Mouse (Mus musculus) subcutaneous adipose tissue, adult 2 months (tissue): Measurements from ENCODE around the gene Olfr320. TPM values are rescaled to one million over a fixed set of nuclear protein-coding genes. Genes with fewer than 3 reads are reported as not detected.

Source experiments
- polyA plus RNA-seq: library from polyadenylated mRNA; depleted of rRNA; stranded (reverse); fragments of >200 nt; gene quantifications from 2 replicates; pipeline ENCODE4 v1.2.3, GENCODE M21; 2012; ENCODE audit warnings: low replicate concordance; rRNA removed

Gene Olfr320
- not detected in 2 replicates for polyA plus RNA-seq

GRCm38 (mm10) chr11:58680799-58681198 lies at the start of gene Olfr320:
TSS of gene Olfr320 (plus strand) at chr11:58681099.

GRCm38 (mm10) chr11:58640272-58640867 lies 40.5 kb upstream of the Olfr320 start, which contains the start of gene Trim58:
TSS of gene Trim58 (plus strand) at chr11:58640465.

DNA sequence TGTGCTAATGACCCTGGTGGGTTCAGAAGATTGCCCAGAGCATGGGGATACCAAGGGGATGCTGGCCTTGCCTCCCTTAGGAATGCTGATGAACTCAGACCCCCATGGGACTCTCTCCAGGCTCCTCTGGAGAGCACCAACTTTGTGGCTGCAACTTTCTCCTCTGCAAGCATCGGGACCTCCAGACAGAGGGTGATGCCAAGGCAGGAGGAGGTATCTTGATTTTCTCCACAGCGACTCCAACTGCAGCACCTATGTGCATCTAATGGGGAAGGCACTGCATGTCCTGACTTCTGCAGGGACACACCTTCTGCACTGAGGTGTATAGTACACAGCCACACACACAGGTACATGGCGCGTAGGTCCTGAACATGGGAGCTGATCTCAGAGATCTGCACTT lies 22.3 kb upstream of the Olfr320 start, which contains the start of gene Olfr322:
Gene Olfr322 (plus strand): TSS at position 187 of the 400 bp plus-strand sequence.

DNA sequence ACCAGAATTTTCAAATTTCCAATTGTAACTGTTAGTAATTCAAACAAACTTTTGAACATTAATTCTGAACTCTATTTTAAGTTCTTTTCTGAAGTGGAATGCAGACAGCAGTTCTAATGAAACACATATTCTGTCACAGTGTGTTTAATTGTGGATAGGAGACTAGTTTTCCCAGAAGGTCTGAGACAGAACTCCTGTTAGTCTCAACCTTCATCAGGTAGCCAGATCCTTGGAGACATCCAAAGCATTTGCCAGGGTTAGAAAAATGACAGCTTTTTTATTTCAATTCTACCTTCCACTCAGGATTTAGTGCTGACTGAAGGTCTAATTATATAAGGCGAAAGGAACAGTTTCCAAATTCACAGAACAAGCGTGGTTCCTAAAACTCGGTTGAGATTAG lies 18.0 kb downstream of the Olfr320 start, which contains the start of gene Olfr319:
Gene Olfr319 (plus strand): TSS at position 301 of the 400 bp plus-strand sequence.

DNA sequence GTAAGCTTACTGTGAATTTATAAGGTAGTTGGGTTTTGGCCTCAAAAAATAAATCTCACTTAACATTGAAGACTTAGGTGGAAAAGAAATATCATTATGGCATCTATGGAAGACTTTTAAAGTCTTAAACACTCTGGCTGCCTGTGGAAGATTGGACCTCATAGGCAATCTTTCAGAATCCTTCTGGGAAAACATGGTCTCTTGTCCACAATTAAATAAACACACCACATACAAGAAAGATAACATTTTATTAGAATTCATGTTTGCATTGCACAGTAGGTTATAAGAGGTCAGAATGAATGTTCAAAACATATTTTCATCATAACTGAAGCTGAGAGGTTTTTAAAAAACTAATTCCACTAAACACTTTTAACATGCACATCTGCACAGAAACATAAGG lies 43.0 kb downstream of the Olfr320 start, which contains the start of gene Olfr318:
Gene Olfr318 (minus strand): TSS at position 101 of the 400 bp plus-strand sequence.

Other genes with a start within 250 kb of the Olfr320 start
- gene Gm12253, start 248.5 kb upstream of the Olfr320 start, polyA plus RNA-seq = not detected in 2 replicates
- gene Lypd9, start 228.2 kb upstream of the Olfr320 start, polyA plus RNA-seq = not detected in 2 replicates
- not detected in 2 replicates for gene Olfr30, start 218.8 kb upstream of the Olfr320 start, polyA plus RNA-seq
- not detected in 2 replicates for gene Olfr332, start 188.5 kb upstream of the Olfr320 start, polyA plus RNA-seq
- not detected in 2 replicates for gene Olfr331, start 178.5 kb upstream of the Olfr320 start, polyA plus RNA-seq
- gene Olfr330, start 146.3 kb upstream of the Olfr320 start, polyA plus RNA-seq = not detected in 2 replicates
- not detected in 2 replicates for gene Olfr329-ps, start 134.7 kb upstream of the Olfr320 start, polyA plus RNA-seq
- not detected in 2 replicates for gene Olfr328, start 125.5 kb upstream of the Olfr320 start, polyA plus RNA-seq
- gene Olfr224, start 110.5 kb upstream of the Olfr320 start, polyA plus RNA-seq = 0.18 TPM in 1 of 2 replicates, not detected in the other
- gene Olfr325, start 103.4 kb upstream of the Olfr320 start, polyA plus RNA-seq = not detected in 2 replicates
- gene Olfr324, start 86.0 kb upstream of the Olfr320 start, polyA plus RNA-seq = not detected in 2 replicates
- gene 2210407C18Rik, start 65.0 kb upstream of the Olfr320 start, polyA plus RNA-seq = 1.3 TPM in 1 of 2 replicates, not detected in the other
- gene Olfr323, start 50.6 kb upstream of the Olfr320 start, polyA plus RNA-seq = not detected in 2 replicates
- gene Trim58, start 40.6 kb upstream of the Olfr320 start, polyA plus RNA-seq = 0.17 TPM in 1 of 2 replicates, not detected in the other
- gene Olfr322, start 22.3 kb upstream of the Olfr320 start, polyA plus RNA-seq = not detected in 2 replicates
- gene Olfr319, start 18.1 kb downstream of the Olfr320 start, polyA plus RNA-seq = not detected in 2 replicates
- gene Olfr318, start 42.9 kb downstream of the Olfr320 start, polyA plus RNA-seq = not detected in 2 replicates
- not detected in 2 replicates for gene Olfr317, start 58.1 kb downstream of the Olfr320 start, polyA plus RNA-seq
- not detected in 2 replicates for gene Olfr316, start 71.6 kb downstream of the Olfr320 start, polyA plus RNA-seq
- not detected in 2 replicates for gene Olfr315, start 92.1 kb downstream of the Olfr320 start, polyA plus RNA-seq
- gene Olfr314, start 101.9 kb downstream of the Olfr320 start, polyA plus RNA-seq = not detected in 2 replicates
- gene Fam183b, start 120.9 kb downstream of the Olfr320 start, polyA plus RNA-seq = 0.37 and 2.4 TPM in 2 replicates
- not detected in 2 replicates for gene Olfr313, start 133.9 kb downstream of the Olfr320 start, polyA plus RNA-seq
- gene Olfr312, start 148.1 kb downstream of the Olfr320 start, polyA plus RNA-seq = not detected in 2 replicates
- not detected in 2 replicates for gene Olfr311, start 158.2 kb downstream of the Olfr320 start, polyA plus RNA-seq
- gene Gm12258, start 166.1 kb downstream of the Olfr320 start, polyA plus RNA-seq = 4.3 and 5.5 TPM in 2 replicates
- 4.6 and 5.1 TPM in 2 replicates for gene 2810021J22Rik, start 186.1 kb downstream of the Olfr320 start, polyA plus RNA-seq
- 1.4 and 2.0 TPM in 2 replicates for gene Zfp39, start 223.1 kb downstream of the Olfr320 start, polyA plus RNA-seq
- gene Btnl10, start 236.8 kb downstream of the Olfr320 start, polyA plus RNA-seq = not detected in 2 replicates